Mouse (Mus musculus) CD4-positive, CD25-positive, alpha-beta regulatory T cell (primary cell): ENCODE measurements around the gene Rac2. TPM values are rescaled to one million over a fixed set of nuclear protein-coding genes. Genes with fewer than 3 reads are reported as not detected.

ENCODE experiments used
- polyA plus RNA-seq: library from polyadenylated mRNA; unstranded; fragments of 100-300 nt; shearing (Covaris generic); gene quantifications from one replicate; pipeline ENCODE4 v1.2.1, GENCODE M21; 2017

Gene Rac2
- polyA plus RNA-seq, result 2,566 TPM

DNA sequence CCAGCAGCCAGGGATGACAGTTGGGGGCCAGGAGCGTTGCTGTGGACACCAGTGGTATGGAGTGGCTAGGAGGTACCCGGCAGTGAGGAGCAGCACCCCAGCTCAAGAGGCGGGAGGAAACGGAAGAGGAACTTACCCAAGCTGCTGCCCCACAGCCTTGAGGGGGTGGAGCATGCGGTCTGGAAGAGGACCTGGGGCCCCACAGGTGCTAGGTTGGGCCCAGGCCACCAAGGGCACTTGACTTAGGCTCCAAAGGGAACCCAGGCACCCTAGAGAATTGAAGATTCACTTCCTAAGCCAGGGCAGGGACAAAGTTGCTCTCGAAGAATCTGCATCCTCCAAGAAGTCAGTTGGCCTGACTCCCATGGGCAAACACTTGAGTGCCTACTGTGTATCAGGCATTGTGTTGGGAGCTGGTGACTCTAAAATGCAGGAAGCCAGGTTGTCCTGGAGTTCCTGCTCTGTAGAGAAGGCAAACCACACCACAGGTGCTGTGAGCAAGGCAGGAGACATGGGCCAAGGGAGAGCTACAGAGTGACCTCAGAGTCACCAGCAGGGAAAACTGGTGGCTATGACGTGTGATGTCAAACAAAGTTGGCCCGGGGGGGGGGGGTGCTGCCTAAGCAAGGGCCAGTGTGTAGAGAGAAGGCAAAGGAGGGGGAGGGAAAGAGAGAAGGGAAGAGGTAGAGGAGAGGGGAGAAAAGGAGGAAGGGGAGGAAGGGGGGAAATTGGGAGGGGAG, at the start of gene Rac2:
Gene Rac2 (minus strand): TSS at position 126 of the 740 bp plus-strand sequence.

DNA sequence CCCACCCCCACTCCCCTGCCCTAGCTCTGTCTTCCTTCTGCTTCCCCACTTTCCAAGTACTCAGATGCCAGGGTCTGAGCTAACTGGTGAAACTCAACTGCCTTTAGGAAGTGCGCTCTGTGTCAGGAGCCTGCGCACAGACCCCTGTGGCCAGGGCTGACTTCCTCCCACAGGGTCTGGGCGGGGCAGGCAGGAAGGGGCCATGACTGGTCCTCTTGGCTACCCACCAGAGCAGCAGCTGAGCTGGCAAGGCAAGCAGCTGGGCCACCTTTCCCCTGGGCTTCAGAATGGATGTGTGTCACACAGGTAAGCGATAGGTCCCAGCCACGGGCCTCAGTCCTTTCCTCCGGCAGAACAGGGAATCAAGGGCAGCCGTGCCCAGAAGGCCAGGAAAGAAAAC, 24.3 kb upstream of the Rac2 start, which contains the start of gene Cyth4:
Gene Cyth4 (plus strand): TSS at position 134 of the 400 bp plus-strand sequence.

GRCm38 (mm10) chr15:78544561-78545001, 28.0 kb downstream of the Rac2 start, which contains the start of gene Sstr3:
Sstr3 (minus strand) TSS chr15:78544685.

DNA sequence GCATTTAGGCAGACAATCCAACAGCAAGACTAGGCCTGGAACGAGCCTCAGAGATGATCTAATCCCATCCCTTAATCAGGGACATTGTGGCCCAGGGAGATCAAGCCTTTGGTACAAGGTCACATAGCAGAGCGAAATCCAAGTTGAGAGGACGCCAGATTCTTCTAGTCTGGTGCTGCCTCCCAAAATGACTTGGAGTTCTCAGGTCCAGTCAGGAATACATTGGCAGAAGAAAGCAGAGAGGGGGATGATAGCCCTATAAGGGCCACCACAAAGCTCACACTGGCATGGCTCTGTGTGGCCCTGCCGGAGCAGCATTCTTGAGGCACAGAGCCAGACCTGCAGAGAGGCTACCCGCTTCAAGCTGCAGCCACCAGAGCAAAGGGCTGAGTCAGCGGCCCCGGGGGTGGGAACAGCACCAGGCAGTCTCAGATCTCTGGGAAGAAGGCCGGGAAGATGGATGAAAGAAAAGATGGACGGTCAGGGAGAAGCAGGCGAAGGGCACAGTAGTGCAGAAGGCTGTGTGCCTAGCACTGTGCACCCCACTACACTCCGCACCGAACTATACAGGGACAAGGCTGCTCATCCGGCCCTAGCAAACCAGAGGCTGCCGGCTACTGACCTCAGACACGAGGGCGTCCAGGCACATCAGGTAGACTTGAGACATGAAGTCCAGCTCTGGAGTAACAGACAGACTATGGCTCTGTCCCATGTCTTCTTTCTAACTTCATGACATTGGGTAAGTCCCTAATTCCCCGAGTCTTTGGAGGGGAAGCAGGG, 41.7 kb downstream of the Rac2 start, which contains the start of gene C1qtnf6:
Gene C1qtnf6 (minus strand): TSS at position 746 of the 780 bp plus-strand sequence.

Other genes starting within 250 kb of the Rac2 start
- gene Csf2rb, start 247.0 kb downstream of the Rac2 start, polyA plus RNA-seq, result 0.72 TPM
- not detected for gene Tex33, start 176.9 kb downstream of the Rac2 start, polyA plus RNA-seq
- 1.3 TPM for gene Tst, start 166.9 kb downstream of the Rac2 start, polyA plus RNA-seq
- gene Mpst, start 166.4 kb downstream of the Rac2 start, polyA plus RNA-seq, result 7.1 TPM
- 23.3 TPM for gene Kctd17, start 144.2 kb downstream of the Rac2 start, polyA plus RNA-seq
- gene Tmprss6, start 104.1 kb downstream of the Rac2 start, polyA plus RNA-seq, result not detected
- 978 TPM for gene Il2rb, start 77.5 kb downstream of the Rac2 start, polyA plus RNA-seq
- 5.8 TPM for gene C1qtnf6, start 41.4 kb downstream of the Rac2 start, polyA plus RNA-seq
- not detected for gene Sstr3, start 28.1 kb downstream of the Rac2 start, polyA plus RNA-seq
- gene Cyth4, start 24.3 kb upstream of the Rac2 start, polyA plus RNA-seq, result 392 TPM
- 0.04 TPM for gene Elfn2, start 146.0 kb upstream of the Rac2 start, polyA plus RNA-seq
- 156 TPM for gene Mfng, start 200.7 kb upstream of the Rac2 start, polyA plus RNA-seq
- 0.12 TPM for gene Card10, start 230.3 kb upstream of the Rac2 start, polyA plus RNA-seq